Mouse (Mus musculus): ENCODE measurements around the gene Tbl1xr1. TPM values are rescaled to one million over a fixed set of nuclear protein-coding genes. Genes with fewer than 3 reads are reported as not detected.

Gene Tbl1xr1
- total RNA-seq, 4 experiments from 2014 or later: 65.0 to 75.4 (median 69.2) TPM

- no peak for DNase-seq (ENCODE audit: low spot score)
These were observed 66.6 kb downstream of the Tbl1xr1 start for GRCm38 (mm10) chr3:22142846-22143641.

DNA sequence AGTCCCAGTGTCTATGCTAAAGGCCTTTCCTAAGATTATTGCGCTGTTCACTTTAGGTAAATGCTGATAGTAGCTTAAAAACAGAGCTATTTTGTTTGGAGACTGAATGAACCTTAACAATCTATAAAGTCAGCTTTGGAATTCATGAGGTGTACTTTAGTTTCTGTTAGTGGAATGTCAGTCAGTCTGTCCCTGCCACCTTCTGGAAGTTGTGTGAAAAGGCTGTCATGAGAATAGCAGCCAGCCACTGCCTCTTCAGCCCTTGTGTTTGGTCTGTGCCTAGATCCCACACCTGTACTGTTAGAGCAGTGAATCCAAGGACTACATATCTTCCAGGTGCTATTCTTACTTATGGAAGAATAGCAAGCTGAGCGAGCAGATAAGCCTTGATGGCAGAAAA is 67.8 kb downstream of the Tbl1xr1 start:
- DNase-seq (ENCODE audit: low spot score): peak; percentile 22

- DNase-seq (ENCODE audit: low spot score): no peak
These were observed 71.0 kb downstream of the Tbl1xr1 start for GRCm38 (mm10) chr3:22147433-22147927.

DNA sequence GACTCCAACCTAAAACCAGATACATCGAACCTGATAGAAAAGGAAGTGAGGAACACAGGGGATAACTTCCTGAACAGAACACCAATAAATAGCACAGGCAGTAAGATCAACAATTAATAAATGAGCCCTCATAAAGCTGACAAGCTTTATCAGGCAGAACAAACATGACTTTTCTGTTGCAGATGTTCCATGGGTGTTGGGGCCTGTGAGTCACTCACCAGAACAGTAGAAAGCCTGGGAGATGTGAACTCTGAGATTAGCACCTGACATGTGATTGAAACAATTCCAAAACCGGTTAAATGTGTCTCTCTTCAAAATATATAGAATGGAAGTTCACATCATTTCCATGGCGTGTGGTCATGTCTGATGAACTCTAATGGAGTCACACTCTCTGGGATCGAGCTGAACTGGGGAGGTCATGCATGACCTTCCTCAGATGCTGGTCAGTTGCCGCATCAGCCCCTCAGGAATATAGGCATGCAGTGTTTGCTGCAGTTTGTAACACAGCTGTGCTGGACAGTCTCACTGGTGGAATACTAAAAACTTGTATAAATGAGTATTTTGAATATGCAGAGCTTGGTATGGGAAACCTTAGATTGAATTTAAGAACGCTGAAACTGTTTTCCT is 72.0 kb downstream of the Tbl1xr1 start:
- no peak for DNase-seq (ENCODE audit: low spot score)

DNA sequence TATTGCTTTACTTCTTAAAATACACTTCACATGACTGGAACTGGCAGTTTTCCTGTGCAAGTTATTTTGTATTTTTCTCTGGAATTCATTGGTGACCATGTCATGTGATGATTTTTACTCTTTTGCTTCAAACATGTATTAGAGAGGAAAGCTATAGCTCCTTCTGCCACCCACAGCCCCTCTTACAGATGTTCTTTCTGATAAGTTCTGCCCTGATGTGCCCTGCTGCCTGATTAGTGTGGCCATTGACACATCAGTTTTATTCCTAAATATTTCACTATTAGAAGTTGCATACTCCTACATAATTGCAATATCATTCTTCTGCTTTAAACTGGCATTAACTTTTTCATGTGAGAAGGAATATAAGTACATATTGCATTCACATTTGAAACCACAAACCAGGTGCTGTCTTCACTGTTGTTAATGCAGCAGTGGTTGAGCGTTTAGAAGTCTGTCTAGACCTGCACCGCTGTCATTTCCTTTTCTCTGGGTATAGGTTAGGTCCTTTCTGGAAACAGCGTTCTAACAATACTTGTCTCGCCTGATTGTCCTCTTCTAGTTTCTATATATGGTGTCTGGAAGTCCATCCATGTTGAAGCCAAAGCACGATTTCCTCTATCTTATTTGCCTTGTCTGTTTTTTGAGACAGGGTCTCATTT is 74.5 kb downstream of the Tbl1xr1 start:
- no peak for DNase-seq (ENCODE audit: low spot score)

- no peak for DNase-seq (ENCODE audit: low spot score)
These were observed 76.3 kb downstream of the Tbl1xr1 start for GRCm38 (mm10) chr3:22152773-22153172.

GRCm38 (mm10) chr3:22154522-22154921 is 78.1 kb downstream of the Tbl1xr1 start:
- no peak for DNase-seq (ENCODE audit: low spot score)

DNA sequence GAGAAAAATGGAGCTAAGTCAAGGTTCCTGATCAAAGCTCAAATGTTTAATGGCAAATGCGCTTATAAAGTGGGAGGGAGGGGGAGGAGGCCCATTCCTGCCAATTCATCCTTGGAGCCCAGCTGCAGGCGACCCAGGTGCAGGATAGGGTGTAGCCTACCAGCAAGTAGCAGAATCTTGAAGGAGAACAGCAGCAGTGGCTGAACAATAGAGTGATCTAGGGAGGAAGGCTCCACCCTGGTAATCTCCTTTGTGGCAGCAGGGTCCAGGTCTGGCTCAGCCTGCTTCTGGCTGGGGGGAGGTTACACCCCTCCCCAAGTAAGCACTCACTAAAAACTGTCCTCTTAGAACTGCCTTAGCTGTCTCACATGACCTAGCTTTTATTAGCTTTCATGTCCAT is 79.9 kb downstream of the Tbl1xr1 start:
- no peak for DNase-seq (ENCODE audit: low spot score)

- no peak for DNase-seq (ENCODE audit: low spot score)
These were observed 86.5 kb downstream of the Tbl1xr1 start for GRCm38 (mm10) chr3:22162948-22163347.

DNA sequence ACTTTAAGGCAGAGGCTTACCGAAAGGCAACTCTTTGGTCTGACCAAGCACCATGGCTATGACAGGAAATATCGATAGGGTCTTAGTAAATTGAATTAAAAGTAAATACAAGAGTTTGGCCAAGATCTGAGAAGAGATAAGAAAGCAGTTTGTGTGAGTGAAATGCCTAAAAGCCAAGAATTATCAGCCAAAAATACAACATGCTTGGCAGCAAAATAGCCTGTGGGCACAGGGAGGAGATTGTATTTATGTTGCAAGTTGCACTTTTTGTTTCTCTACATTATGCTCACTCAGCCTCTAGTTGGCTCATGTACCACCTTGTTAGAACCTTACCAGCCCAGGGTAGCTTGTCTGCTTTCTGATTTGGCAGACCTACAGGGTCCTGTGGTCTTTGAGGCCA is 91.4 kb downstream of the Tbl1xr1 start:
- no peak for DNase-seq (ENCODE audit: low spot score)

- no peak for DNase-seq (ENCODE audit: low spot score)
These were observed 92.0 kb downstream of the Tbl1xr1 start for GRCm38 (mm10) chr3:22168432-22168831.

DNA sequence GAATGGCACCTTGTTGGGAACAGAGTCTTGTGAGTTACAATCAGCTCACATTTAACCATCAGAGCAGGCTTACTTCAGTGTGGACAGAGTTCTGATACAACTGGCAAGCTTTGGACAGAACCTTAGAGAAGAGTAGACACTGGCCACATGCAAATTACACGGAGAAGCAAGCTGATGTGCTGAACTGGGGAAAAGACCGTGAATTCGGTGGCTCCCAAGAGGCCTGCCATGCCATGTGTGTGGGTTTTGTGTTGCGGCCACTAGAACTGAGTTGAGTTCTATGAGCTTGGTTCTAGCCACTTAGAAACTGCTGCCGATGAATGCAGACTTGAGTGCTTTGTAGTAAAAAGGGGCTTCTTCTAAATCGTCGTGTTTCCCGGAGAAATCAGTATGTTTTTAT is 95.1 kb downstream of the Tbl1xr1 start:
- no peak for DNase-seq (ENCODE audit: low spot score)

DNA sequence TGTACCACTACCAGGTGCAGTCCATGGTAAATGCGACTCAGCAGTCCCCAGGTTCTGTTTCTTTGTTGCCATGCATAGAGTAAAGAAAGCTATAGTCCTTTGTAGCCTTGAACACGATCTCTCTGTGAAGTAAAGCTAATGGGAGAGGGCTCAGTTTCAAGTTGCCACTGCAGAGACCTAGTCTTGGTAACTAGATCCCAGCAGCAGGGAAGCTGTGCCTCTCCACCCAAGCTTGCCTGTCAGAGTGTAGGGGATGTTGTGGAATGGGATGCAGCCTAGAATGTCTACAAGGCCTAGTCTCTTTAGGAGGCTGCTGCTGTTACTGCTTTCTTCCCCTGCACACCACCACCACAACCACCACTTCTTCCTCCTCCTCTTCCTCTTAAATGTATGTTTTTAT is 96.0 kb downstream of the Tbl1xr1 start:
- DNase-seq (ENCODE audit: low spot score): no peak

DNA sequence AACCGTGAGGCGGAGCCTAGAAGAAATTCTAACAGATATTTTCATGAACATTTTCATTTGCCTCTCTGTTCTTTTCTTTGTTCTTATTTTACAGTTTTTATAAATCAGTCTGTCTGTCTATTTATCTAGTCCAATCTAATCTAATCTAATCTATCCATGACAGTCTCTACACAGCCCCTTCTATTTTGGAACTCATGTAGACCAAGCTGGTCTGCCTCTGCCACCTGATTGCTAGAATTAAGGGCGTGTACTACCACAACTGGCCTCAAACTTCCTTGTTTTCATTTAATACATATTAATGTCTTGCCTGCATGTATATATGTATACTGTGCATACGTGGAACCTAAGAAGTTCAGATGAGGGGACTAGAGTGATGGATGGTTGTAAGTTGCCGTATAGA is 96.7 kb downstream of the Tbl1xr1 start:
- no peak for DNase-seq (ENCODE audit: low spot score)

- no peak for DNase-seq (ENCODE audit: low spot score)
These were observed 97.8 kb downstream of the Tbl1xr1 start for GRCm38 (mm10) chr3:22174232-22174631.

GRCm38 (mm10) chr3:22180076-22180475 is 103.6 kb downstream of the Tbl1xr1 start:
- no peak for DNase-seq (ENCODE audit: low spot score)

DNA sequence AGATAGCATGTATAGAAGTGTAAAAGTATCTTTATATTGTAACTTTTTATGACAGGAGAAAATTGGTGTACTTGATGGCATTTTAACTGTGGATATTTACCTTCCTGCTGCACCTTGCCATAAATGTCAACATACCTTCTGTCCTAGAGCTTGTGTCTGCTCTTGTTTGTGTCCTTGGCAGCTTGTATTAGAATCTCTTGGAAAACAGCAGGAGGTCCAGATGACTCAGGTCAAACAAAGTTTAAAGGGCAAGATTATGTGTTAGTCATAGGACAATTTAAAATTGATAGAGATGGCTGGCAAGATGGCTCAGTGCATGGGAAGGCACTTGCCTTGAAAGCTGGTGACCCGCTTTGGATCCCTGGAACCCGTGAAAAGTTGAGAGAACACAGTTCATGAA is 104.6 kb downstream of the Tbl1xr1 start:
- DNase-seq (ENCODE audit: low spot score): no peak

GRCm38 (mm10) chr3:22185265-22185664 is 108.8 kb downstream of the Tbl1xr1 start:
- DNase-seq (ENCODE audit: low spot score): no peak

- DNase-seq (ENCODE audit: low spot score): peak; percentile 53
These were observed 114.0 kb downstream of the Tbl1xr1 start for GRCm38 (mm10) chr3:22190498-22190897.

DNA sequence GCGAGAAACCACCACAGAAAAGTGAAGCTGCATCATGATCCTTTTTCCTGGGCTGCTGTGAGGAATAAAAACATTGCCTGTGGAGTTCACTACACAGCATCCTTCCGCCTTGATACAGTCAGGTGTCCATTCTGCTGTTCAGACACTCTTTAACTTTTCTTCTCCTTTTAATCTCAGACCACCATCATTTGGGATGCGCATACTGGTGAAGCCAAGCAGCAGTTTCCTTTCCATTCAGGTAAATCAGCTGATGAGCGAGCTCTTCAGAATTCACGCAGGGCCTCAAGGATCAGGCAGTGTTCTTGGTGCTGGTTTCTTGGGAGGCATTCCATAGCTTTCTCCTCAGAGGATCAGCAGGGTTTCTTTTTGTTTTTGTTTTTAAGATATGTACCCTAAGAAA is 116.5 kb downstream of the Tbl1xr1 start:
- DNase-seq (ENCODE audit: low spot score): no peak

GRCm38 (mm10) chr3:22194185-22194856 is 117.9 kb downstream of the Tbl1xr1 start:
- no peak for DNase-seq (ENCODE audit: low spot score)

GRCm38 (mm10) chr3:22198802-22199201 is 122.3 kb downstream of the Tbl1xr1 start:
- no peak for DNase-seq (ENCODE audit: low spot score)

All from heart, adult 8-10 months (tissue).